Mouse (Mus musculus) urinary bladder, postnatal 4 days (tissue): ENCODE data around the gene Gast.

Experiments
- DNase-seq, 2 experiments: peaks; one replicate each; pipeline ENCODE4 v3.0.0; 2021 to 2022; ENCODE audit warnings: low spot score in 2 of 2

Gast gene

GRCm38 (mm10) chr11:100362209-100362978 lies 28.2 kb downstream of the Gast start:
- DNase-seq: peak; percentile 53 to 83

GRCm38 (mm10) chr11:100362979-100363562 lies 28.9 kb downstream of the Gast start:
- peak; percentile 48 to 76 for DNase-seq

- DNase-seq: no peak
Measured at GRCm38 (mm10) chr11:100369145-100369544, 34.9 kb downstream of the Gast start.

- DNase-seq: no peak
Measured at GRCm38 (mm10) chr11:100369822-100370221, 35.6 kb downstream of the Gast start.

DNA sequence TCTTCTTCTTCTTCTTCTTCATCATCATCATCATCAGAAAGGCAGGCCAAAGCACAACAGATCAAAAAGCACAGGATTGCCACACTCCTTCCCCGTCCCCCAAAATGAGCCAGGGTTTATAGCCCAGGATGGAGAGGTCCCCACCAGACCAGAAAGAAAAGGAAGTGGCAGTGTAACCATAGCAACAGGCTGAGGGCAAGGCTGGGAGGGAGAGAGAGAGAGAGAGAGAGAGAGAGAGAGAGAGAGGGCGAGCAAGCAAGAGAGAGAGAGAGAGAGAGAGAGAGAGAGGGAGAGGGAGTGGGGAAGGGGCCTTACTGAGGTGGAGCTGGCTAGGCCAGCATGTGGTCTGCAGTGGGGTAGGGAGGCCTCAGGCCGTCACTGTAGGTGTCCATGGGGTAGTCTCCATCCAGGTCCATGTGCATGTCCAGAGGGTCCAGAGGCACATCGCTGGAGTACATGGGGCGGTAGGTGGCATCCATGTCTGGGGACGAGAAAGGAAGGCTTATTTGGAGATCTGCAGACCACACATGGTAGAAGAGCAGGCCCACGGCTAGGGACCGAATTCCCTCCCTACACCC lies 37.9 kb downstream of the Gast start:
- no peak for DNase-seq

- DNase-seq: no peak
Measured at GRCm38 (mm10) chr11:100375127-100375526, 40.9 kb downstream of the Gast start.

- no peak for DNase-seq
Measured at GRCm38 (mm10) chr11:100376005-100376404, 41.8 kb downstream of the Gast start.

- DNase-seq: no peak
Measured at GRCm38 (mm10) chr11:100376746-100377389, 42.7 kb downstream of the Gast start.

- no peak for DNase-seq
Measured at GRCm38 (mm10) chr11:100377989-100378388, 43.8 kb downstream of the Gast start.

- DNase-seq: no peak
Measured at GRCm38 (mm10) chr11:100378446-100378845, 44.2 kb downstream of the Gast start.

DNA sequence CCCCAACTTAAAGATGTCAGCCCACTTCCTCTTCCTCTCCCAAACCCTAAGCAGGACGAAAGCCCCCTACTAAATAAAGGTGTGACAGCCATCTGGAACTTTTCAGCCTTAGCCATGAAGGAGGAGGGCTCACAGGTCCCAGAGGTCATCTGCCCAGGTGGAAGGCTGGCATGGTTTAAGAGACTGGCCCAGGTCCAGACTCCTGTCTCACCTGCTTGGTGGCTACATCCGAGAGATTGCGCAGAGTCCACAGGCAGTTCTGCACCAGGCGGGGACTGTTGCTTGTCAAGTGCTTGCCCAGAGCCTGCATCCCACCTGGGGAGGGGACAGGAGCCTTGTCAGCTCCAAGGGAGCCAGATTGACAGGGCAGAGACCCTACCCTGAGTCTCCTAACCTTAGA lies 45.1 kb downstream of the Gast start:
- no peak for DNase-seq

DNA sequence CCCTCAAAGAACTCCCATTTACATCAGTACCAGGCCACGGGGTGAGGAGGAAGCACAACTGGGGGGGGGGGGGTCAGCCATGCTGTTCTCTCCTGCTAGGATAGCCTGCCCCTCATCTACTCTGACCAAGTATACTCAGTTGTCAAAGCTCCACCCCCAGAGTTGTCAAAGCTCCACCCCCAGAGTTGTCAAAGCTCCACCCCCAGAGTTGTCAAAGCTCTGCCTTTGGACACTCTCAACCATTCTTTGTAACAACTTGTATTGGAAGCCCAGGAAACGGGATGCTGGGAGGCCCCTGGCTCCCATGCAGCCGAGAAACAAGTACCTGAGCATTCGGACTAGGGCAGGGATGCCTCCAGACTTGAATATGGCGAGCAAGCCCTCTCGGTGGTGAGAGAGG lies 48.5 kb downstream of the Gast start:
- DNase-seq: no peak

DNA sequence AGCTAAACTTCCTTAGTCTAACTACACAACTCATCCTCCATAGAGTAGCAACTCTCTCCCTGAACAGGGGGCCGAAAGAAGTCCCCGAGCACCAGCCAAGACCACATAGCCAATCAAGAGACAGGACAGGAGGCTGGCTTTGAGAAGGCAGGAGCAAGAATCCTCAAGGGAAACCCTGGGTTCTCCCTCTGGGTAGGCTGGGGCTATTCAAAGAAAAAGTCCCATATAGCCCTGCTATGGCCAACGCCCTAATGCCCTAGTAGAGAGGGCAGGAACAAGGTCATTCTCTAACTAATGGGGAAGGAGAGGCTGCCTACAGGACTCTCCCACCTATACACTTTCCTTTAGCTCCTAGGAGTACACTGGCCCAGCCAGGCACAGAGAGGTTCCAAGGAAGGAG lies 50.8 kb downstream of the Gast start:
- DNase-seq: no peak

GRCm38 (mm10) chr11:100386586-100386985 lies 52.4 kb downstream of the Gast start:
- DNase-seq: no peak
